Mouse (Mus musculus) kidney, embryonic 14.5 days (tissue): ENCODE measurements around the gene Trpc5. TPM values are rescaled to one million over a fixed set of nuclear protein-coding genes. Genes with fewer than 3 reads are reported as not detected.
A peak's percentile ranks its signal among the peaks of the same experiment; 100 is the strongest.

ENCODE experiments used
- ATAC-seq: fragments of 200-750 bp; cut with Nextera tagmentation; 2 replicates; pipeline ENCODE4 v1.8.0; 2017; ENCODE audit warnings: moderate number of reproducible peaks, mild to moderate bottlenecking, moderate TSS enrichment, moderate library complexity; ENCODE audit not compliant: low FRiP score, low TSS enrichment
- H3K27ac ChIP-seq: fragments of 300-500 bp; sonication (generic); 2 replicates; pipeline ENCODE4 v1.5.1; 2014; ENCODE audit warnings: low read depth, mild to moderate bottlenecking, low read length, moderate library complexity, mixed read lengths
- H3K27me3 ChIP-seq: fragments of 300-500 bp; sonication (generic); 2 replicates; pipeline ENCODE4 v1.6.1; 2014; ENCODE audit warnings: mild to moderate bottlenecking, low read length; ENCODE audit not compliant: control insufficient read depth, insufficient read depth
- H3K36me3 ChIP-seq: fragments of 300-500 bp; sonication (generic); 2 replicates; pipeline ENCODE4 v1.6.1; 2014; ENCODE audit warnings: low read length, mixed read lengths; ENCODE audit not compliant: control insufficient read depth, insufficient read depth
- H3K4me1 ChIP-seq: fragments of 300-500 bp; sonication (generic); 2 replicates; pipeline ENCODE4 v1.6.1; 2014; ENCODE audit warnings: low read length, mixed read lengths; ENCODE audit not compliant: control insufficient read depth, insufficient read depth
- H3K4me2 ChIP-seq: fragments of 300-500 bp; sonication (generic); replicated peaks from 2 replicates; pipeline ENCODE4 v1.6.1; 2014; ENCODE audit warnings: low read depth, mild to moderate bottlenecking, low read length
- H3K4me3 ChIP-seq: fragments of 300-500 bp; sonication (generic); 2 replicates; pipeline ENCODE4 v1.5.1; 2014; ENCODE audit warnings: mild to moderate bottlenecking, low read length
- H3K9ac ChIP-seq: fragments of 300-500 bp; sonication (generic); 2 replicates; pipeline ENCODE4 v1.6.1; 2014; ENCODE audit warnings: low read depth, mild to moderate bottlenecking, low read length, moderate library complexity
- H3K9me3 ChIP-seq: fragments of 300-500 bp; sonication (generic); 2 replicates; pipeline ENCODE4 v1.6.1; 2016; ENCODE audit warnings: low read length; ENCODE audit not compliant: control insufficient read depth
- WGBS: fragments of 180-500 bp; shearing (Covaris S2); extraction: QIAGEN DNeasy Blood & Tissue Kit; methylation state at CpG from one replicate; pipeline ENCODE4 v1.1.7; 2014; 5-methylcytosine and 5-hydroxymethylcytosine counted together
- polyA plus RNA-seq: library from polyadenylated mRNA; unstranded; fragments of >200 nt; fragmentation: Nextera tagmentation; extraction: Ambion mirVana; gene quantifications from 2 replicates; pipeline ENCODE4 v1.2.1, GENCODE M21; 2014

Trpc5 gene
- polyA plus RNA-seq: 0.07 and 0.13 TPM in 2 replicates

GRCm38 (mm10) chrX:144688142-144688206 lies at the start of gene Trpc5:
Gene Trpc5 (minus strand): TSS chrX:144688180.
- 43% methylated on average over 1 of the region's 1 CpGs for WGBS
- peak within 1 kb of the TSS; percentile 53 for H3K4me2 ChIP-seq
- H3K9ac ChIP-seq: peak within 1 kb of the TSS; percentile 34; the same call in 1 of the 2 replicates
- H3K36me3 ChIP-seq: no peaks in the 10 kb centered on the region
- H3K27ac ChIP-seq: no peak within 1 kb of the TSS
- H3K9me3 ChIP-seq: no peaks in the 10 kb centered on the region
- ATAC-seq: no peak
- H3K27me3 ChIP-seq: peaks cover 18% of the 10 kb centered on the region
- H3K4me1 ChIP-seq: no peaks in the 10 kb centered on the region
- H3K4me3 ChIP-seq: peak within 1 kb of the TSS; percentile 40

- no peaks in the 10 kb centered on the region for H3K9me3 ChIP-seq
- H3K4me3 ChIP-seq: no peak overlapping the region
- H3K4me2 ChIP-seq: no peak overlapping the region
- no peaks in the 10 kb centered on the region for H3K4me1 ChIP-seq
- H3K36me3 ChIP-seq: no peaks in the 10 kb centered on the region
- no peak overlapping the region for H3K9ac ChIP-seq
- no peaks in the 10 kb centered on the region for H3K27me3 ChIP-seq
- no peak for ATAC-seq
- no peak overlapping the region for H3K27ac ChIP-seq
- WGBS: 93% methylated on average over 1 of the region's 1 CpGs
Observed at GRCm38 (mm10) chrX:144716330-144716729, 28.4 kb upstream of the Trpc5 start.

- Histone ChIP-seq H3K4me1 (no peaks in the 10 kb centered on the region), H3K36me3 (no peaks in the 10 kb centered on the region), H3K4me2 (peak overlapping the region; percentile 53), H3K9me3 (no peaks in the 10 kb centered on the region), H3K27me3 (peaks cover 18% of the 10 kb centered on the region), H3K9ac (no peak overlapping the region), H3K27ac (no peak overlapping the region), H3K4me3 (peak overlapping the region; percentile 40; the same call in 1 of the 2 replicates)
- 23% methylated on average over 7 of the region's 7 CpGs for WGBS
- no peak for ATAC-seq
Observed at GRCm38 (mm10) chrX:144689859-144690181, 1.8 kb upstream of the Trpc5 start.

DNA sequence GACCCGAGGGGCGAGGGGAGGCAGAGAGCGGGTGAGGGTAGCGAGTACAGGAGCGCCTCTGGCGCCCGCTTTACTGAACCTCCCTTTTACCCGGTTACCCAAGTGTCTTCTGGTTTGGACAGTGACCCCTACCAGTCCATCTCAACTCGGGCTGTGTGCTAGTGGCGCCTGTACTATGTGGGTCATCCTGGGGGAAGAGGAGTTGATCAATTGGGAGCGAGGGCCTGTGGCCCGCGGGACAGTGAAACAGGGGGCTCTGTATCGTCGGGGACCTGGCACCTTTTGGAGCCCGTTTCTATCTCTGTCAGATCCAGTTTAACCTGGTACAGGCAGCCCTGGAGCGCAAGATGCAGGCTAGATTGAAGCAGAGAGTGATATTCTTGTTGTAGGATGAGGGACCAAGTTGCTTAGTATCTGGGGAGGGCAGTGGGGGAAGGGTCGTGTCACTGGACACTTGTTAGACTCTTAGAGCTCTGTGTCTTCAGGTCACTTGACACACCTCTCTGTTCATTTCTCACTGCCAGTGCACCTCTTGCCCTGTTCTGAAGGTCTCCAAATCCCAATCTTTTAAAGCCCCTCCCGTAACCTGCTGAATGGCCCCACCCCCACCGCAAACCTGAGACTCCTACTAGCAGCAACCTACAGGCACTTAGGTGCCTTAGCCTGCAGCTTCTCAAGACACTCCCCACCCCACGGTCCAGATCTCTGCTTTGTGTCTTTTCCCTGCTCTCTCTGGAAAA lies 1.3 kb upstream of the Trpc5 start:
- peak overlapping the region; percentile 34; the same call in 1 of the 2 replicates for H3K9ac ChIP-seq
- peaks cover 18% of the 10 kb centered on the region for H3K27me3 ChIP-seq

DNA sequence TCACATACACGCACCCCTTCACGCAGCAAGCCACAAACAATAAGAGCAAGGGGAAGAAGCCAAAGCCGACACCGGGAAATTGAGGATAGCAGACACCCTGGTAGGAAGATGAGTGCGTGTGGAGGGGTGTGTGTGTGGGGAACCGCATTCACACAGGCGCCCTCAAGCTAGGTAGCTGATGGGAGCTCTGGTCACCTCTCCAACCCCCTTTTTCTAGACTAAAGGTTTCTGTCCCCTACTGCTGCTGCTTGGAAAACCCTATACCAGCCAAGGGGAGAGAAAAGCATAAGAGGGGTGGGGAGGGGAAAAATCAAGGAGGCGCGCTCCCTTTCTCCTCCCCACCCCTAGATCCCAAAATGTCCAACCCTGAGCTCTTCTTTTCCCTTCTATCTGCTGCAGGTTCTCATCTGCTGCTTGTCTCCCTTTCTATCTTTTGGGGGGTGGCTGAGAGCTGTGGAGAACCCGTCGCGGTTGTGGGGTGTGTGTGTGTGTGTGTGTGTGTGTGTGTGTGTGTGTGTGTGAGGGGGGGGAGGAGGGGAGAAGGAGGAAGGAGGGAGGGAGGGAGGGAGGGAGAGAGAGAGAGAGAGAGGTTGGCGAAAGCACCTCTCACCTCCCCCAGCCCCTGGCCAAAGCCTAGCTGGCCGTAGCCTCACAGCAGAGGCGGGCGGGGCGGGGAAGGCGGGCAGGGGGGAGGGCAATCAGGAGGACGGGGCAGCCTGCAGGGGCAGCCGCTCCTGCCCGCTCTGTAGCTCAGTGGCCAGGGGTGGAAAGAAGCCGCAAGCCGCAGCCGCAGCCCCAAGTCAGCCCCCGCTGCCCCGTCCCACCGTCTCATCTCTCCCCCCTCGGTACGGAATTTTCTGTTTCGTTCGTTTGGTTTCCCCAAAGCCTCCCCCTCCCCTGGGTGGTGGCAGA lies 483 bp upstream of the Trpc5 start, which contains the start of gene Rtl4:
Rtl4 (plus strand) TSS at position 701 of the 912 bp plus-strand sequence.
- ATAC-seq: peak; percentile 90; the same call in 1 of the 2 replicates
- Histone ChIP-seq H3K4me1 (no peaks in the 10 kb centered on the region), H3K4me3 (peak within 1 kb of the TSS; percentile 40), H3K36me3 (no peaks in the 10 kb centered on the region), H3K9ac (peak within 1 kb of the TSS; percentile 34; the same call in 1 of the 2 replicates), H3K27me3 (peaks cover 18% of the 10 kb centered on the region), H3K27ac (no peak within 1 kb of the TSS), H3K9me3 (no peaks in the 10 kb centered on the region), H3K4me2 (peak within 1 kb of the TSS; percentile 53)
- 26% methylated on average over 17 of the region's 31 CpGs for WGBS

More for the DNA sequence above, 1.3 kb upstream of the Trpc5 start:
- peak overlapping the region; percentile 53 for H3K4me2 ChIP-seq
- no peaks in the 10 kb centered on the region for H3K4me1 ChIP-seq
- H3K9me3 ChIP-seq: no peaks in the 10 kb centered on the region
- no peaks in the 10 kb centered on the region for H3K36me3 ChIP-seq
- peak overlapping the region; percentile 40 for H3K4me3 ChIP-seq
- no peak overlapping the region for H3K27ac ChIP-seq
- peak; percentile 78 for ATAC-seq
- WGBS: 24% methylated on average over 21 of the region's 21 CpGs

- Histone ChIP-seq H3K4me3 (peak overlapping the region; percentile 40), H3K27me3 (peaks cover 18% of the 10 kb centered on the region), H3K4me2 (peak overlapping the region; percentile 53), H3K4me1 (no peaks in the 10 kb centered on the region), H3K27ac (no peak overlapping the region), H3K36me3 (no peaks in the 10 kb centered on the region), H3K9ac (no peak overlapping the region), H3K9me3 (no peaks in the 10 kb centered on the region)
- 41% methylated on average over 20 of the region's 20 CpGs for WGBS
- ATAC-seq: no peak
Observed at GRCm38 (mm10) chrX:144687742-144688141, 238 bp downstream of the Trpc5 start.

GRCm38 (mm10) chrX:144652196-144652595 lies 35.8 kb downstream of the Trpc5 start:
- Histone ChIP-seq H3K4me2 (no peak overlapping the region), H3K4me1 (no peaks in the 10 kb centered on the region), H3K27ac (no peak overlapping the region), H3K4me3 (no peak overlapping the region), H3K36me3 (no peaks in the 10 kb centered on the region), H3K9ac (no peak overlapping the region), H3K27me3 (peaks cover 2% of the 10 kb centered on the region; the same call in 1 of the 2 replicates), H3K9me3 (no peaks in the 10 kb centered on the region)
- WGBS: 76% methylated on average over 2 of the region's 2 CpGs
- ATAC-seq: no peak

- H3K9me3 ChIP-seq: no peaks in the 10 kb centered on the region
- no peak overlapping the region for H3K9ac ChIP-seq
- no peak overlapping the region for H3K4me2 ChIP-seq
- H3K4me1 ChIP-seq: no peaks in the 10 kb centered on the region
- ATAC-seq: no peak
- H3K27ac ChIP-seq: no peak overlapping the region
- 53% methylated on average over 1 of the region's 1 CpGs for WGBS
- no peak overlapping the region for H3K4me3 ChIP-seq
- no peaks in the 10 kb centered on the region for H3K36me3 ChIP-seq
- no peaks in the 10 kb centered on the region for H3K27me3 ChIP-seq
Observed at GRCm38 (mm10) chrX:144645394-144645793, 42.6 kb downstream of the Trpc5 start.

- Histone ChIP-seq H3K9me3 (no peaks in the 10 kb centered on the region), H3K36me3 (no peaks in the 10 kb centered on the region), H3K4me1 (no peaks in the 10 kb centered on the region), H3K4me2 (no peak overlapping the region), H3K9ac (no peak overlapping the region), H3K4me3 (no peak overlapping the region), H3K27me3 (no peaks in the 10 kb centered on the region), H3K27ac (no peak overlapping the region)
- ATAC-seq: no peak
- 63% methylated on average over 3 of the region's 3 CpGs for WGBS
Observed at GRCm38 (mm10) chrX:144644756-144645155, 43.2 kb downstream of the Trpc5 start.
